Mouse (Mus musculus) testis, adult 2 months (tissue): ENCODE measurements at regions not wholly inside any gene's neighbourhood (a gene's known extent, or its start where the extent isn't known, plus 50 kb on each side); places are given as distances from the start of the nearest gene placed in this dataset.
A peak's percentile ranks its signal among the peaks of the same experiment; 100 is the strongest.

Experiments used
- H3K27ac ChIP-seq: fragments of 200-500 bp; 2 replicates; pipeline ENCODE4 v1.5.1; 2012; ENCODE audit warnings: low read depth, low read length; ENCODE audit not compliant: control insufficient read depth, insufficient read depth
- H3K27me3 ChIP-seq: fragments of 200-500 bp; 2 replicates; pipeline ENCODE4 v1.6.1; 2012; ENCODE audit warnings: mild to moderate bottlenecking, low read length, moderate library complexity; ENCODE audit not compliant: control insufficient read depth, insufficient read depth
- H3K36me3 ChIP-seq: fragments of 200-500 bp; 2 replicates; pipeline ENCODE4 v1.6.1; 2012; ENCODE audit warnings: mild to moderate bottlenecking, low read length; ENCODE audit not compliant: control insufficient read depth, insufficient read depth
- H3K4me1 ChIP-seq: fragments of 200-500 bp; 2 replicates; pipeline ENCODE4 v1.6.1; 2012; ENCODE audit warnings: low read length; ENCODE audit not compliant: control insufficient read depth, insufficient read depth
- H3K4me3 ChIP-seq: fragments of 200-500 bp; 2 replicates; pipeline ENCODE4 v1.5.1; 2012; ENCODE audit warnings: low read depth, mild to moderate bottlenecking, low read length, moderate library complexity, mixed read lengths; ENCODE audit not compliant: control insufficient read depth
- CTCF ChIP-seq: fragments of 200-500 bp; IDR thresholded peaks from 2 replicates; pipeline ENCODE4 v1.5.1; 2012; ENCODE audit warnings: low read depth, mild to moderate bottlenecking, inconsistent platforms, low read length, moderate library complexity; ENCODE audit not compliant: control insufficient read depth, insufficient read depth, insufficient replicate concordance
- POLR2A ChIP-seq: fragments of 200-500 bp; IDR thresholded peaks from 2 replicates; pipeline ENCODE4 v1.6.1; 2012; ENCODE audit warnings: low read depth, mild to moderate bottlenecking, inconsistent platforms, low read length, moderate library complexity; ENCODE audit not compliant: control insufficient read depth

DNA sequence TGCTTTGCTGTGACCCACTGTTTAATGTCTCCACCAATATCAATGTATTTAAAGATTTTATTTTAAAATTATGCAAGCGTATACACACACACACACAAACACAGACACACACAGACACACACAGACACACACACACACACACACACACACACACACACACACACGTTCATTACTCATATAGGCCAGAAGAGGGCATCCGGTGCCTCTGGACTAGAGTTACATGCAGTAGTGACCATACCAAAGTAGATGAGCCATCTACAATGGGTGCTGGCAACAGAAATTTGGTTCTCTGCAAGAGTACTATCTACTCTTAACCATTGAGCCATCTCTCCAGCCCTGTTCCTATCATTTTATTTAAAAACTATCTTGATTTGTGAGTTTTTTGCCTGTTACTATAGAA is 130.2 kb upstream of the Fstl4 start:
- no peaks in the 10 kb centered on the region for H3K4me1 ChIP-seq
- no peak overlapping the region for H3K27ac ChIP-seq
- no peak for TF ChIP-seq POLR2A
- H3K36me3 ChIP-seq: no peaks in the 10 kb centered on the region
- H3K27me3 ChIP-seq: no peaks in the 10 kb centered on the region
- no peak overlapping the region for H3K4me3 ChIP-seq

GRCm38 (mm10) chr11:52635716-52636389 is 128.6 kb upstream of the Fstl4 start:
- Histone ChIP-seq H3K27me3 (no peaks in the 10 kb centered on the region), H3K4me1 (no peaks in the 10 kb centered on the region), H3K4me3 (no peak overlapping the region), H3K27ac (no peak overlapping the region), H3K36me3 (no peaks in the 10 kb centered on the region)
- TF ChIP-seq POLR2A: no peak
- TF ChIP-seq CTCF: no peak

DNA sequence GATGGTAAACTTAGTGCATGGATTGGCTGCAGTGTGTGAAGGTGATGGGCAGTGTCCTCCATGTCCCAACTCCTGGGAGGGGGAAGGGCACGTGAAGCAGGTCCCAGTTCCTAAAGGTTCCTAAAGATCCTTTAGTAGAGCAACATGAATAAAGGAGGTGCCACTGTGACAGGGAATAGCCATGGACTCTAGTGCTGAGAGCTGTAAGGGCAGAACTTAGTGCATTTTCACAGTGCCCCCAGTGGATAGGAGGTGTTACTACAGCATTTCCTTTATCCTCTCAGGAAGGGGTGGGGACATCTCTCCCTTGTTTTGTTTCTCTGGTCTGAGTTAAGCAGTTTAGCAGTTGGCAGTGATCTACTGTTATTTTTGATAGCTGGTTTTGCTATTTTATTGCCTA is 125.5 kb upstream of the Fstl4 start:
- H3K36me3 ChIP-seq: no peaks in the 10 kb centered on the region
- TF ChIP-seq POLR2A (no peak), CTCF (peak; percentile 19; the same call in 1 of the 2 replicates)
- no peaks in the 10 kb centered on the region for H3K27me3 ChIP-seq
- no peak overlapping the region for H3K4me3 ChIP-seq
- no peak overlapping the region for H3K27ac ChIP-seq
- no peaks in the 10 kb centered on the region for H3K4me1 ChIP-seq

DNA sequence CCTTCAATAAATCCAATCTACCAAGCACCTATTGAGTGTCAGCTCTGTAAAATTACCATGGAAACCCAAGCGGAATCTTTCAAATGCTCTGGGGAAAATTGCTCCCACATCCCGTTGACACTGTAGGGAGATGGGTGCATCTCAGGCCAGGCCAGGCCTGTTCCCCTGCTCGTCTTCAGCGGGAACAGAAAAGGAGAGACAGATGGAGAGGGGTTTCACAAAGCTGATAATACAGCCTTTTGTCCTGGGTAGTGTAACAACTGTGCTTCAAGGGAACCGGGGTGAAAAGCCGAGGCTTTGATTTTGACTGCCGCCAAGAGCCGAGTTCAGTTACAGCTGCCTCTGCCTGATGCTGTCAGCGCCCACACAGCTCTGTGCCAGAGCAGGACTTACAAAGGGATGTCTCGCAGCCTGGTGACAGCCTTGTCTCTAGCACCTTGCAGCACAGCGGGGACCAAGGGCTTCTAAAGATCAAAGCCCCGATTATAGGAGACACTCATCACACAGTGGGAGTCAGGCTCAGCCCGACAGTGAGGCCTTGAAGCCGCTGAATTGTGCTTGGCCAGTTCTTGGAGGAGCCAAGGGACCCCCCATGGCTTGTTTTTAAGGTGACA is 122.6 kb upstream of the Fstl4 start:
- H3K27ac ChIP-seq: no peak overlapping the region
- no peaks in the 10 kb centered on the region for H3K27me3 ChIP-seq
- no peaks in the 10 kb centered on the region for H3K36me3 ChIP-seq
- no peaks in the 10 kb centered on the region for H3K4me1 ChIP-seq
- no peak overlapping the region for H3K4me3 ChIP-seq
- TF ChIP-seq CTCF: no peak
- no peak for TF ChIP-seq POLR2A

DNA sequence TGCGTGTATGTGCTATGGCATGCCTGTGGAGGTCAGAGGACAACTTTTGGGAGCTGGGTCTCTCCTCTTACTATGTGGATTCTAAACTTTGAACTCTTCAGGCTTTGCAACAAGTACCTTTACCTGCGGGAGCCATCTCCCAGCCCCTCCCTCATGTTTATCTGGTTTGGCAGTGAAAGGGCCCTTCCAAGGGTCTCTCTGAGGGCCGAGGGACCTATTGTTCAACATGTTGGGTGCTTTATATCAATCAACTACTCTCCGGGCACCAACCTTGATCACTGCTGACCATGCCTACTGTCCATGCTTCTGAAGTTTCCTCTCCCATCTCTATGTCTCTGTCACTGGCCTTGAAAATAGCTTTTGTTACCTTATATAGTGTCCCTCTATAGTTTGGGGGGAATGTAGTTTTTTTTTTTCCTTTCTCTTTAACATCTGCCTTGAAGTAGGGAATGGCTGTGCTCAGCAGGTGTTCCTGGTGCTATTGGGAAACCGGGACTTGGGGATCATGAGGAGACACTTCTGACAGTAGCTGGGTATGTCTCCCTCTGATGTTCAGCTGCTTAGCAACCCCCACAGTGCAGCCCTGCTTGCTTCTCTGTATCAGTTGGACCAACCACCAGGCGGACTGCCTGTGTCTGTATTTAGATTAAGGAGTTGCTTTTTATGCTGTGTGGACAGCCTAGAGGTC is 120.2 kb upstream of the Fstl4 start:
- TF ChIP-seq CTCF: no peak
- Histone ChIP-seq H3K4me1 (no peaks in the 10 kb centered on the region), H3K27me3 (no peaks in the 10 kb centered on the region), H3K36me3 (no peaks in the 10 kb centered on the region), H3K4me3 (no peak overlapping the region), H3K27ac (no peak overlapping the region)

DNA sequence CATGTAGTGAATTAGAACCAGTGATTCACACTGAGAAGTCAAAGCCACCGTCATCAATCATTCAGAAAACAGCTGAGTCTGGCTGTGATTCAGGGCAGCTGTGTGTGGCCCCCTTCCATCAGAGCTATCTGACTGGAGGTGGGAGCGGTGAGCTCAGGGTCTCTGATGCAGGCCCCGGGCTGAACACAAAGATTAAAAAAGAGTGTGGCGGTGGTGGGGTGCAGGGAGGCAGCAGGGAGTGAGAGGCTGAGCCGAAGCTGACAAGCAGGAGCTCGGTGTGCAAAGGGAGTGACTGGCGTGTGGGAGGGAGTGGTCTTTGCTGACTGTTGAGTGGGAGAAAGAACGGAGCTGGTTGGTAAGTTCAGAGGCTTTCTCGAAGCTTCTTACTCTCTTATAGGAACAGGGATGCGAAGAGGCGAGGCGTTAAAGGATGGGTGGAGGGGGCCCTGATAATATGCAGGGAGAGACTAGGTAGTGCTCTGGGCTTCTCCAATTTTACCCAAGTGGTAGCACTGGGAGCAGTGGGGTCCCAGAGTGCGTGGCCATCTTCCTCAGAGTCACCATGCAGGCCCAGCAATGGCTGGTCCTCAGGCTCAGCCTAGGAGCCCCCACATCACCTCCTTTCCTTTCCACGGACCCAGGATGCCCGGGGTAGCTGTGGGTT is 116.1 kb upstream of the Fstl4 start:
- H3K36me3 ChIP-seq: no peaks in the 10 kb centered on the region
- H3K4me3 ChIP-seq: no peak overlapping the region
- H3K27ac ChIP-seq: no peak overlapping the region
- H3K27me3 ChIP-seq: no peaks in the 10 kb centered on the region
- no peaks in the 10 kb centered on the region for H3K4me1 ChIP-seq
- TF ChIP-seq POLR2A: no peak
- no peak for TF ChIP-seq CTCF

DNA sequence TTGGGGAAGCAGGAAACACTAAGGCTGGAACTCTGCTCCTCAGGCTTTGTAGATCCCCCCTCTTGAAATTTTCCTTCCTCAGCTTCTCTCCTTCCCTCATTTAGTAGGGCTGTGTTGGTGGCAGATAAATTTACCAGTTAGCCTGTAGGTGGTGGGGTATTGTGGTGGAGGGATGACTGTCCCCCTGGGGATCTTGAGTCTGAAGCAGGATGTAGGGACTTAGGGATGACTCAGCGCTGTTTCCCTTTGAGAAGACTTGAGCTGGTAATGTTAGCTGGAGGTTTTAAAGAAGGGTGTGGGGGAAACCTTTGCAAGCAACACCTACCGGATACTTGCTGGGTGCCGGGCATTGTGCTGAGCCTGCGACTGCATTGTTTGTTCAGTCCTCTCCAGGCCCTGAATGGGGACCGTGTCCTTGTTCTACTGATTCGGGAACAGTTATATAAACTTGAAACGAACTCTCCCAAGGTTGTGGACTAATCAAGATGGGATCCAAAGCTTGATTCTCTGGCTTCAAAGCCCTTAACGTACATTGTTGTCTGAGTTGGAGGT is 115.5 kb upstream of the Fstl4 start:
- Histone ChIP-seq H3K36me3 (no peaks in the 10 kb centered on the region), H3K4me1 (no peaks in the 10 kb centered on the region), H3K4me3 (no peak overlapping the region), H3K27ac (no peak overlapping the region), H3K27me3 (no peaks in the 10 kb centered on the region)
- no peak for TF ChIP-seq CTCF
- no peak for TF ChIP-seq POLR2A
